Mouse (Mus musculus): ENCODE results near the gene Isyna1.

DNA sequence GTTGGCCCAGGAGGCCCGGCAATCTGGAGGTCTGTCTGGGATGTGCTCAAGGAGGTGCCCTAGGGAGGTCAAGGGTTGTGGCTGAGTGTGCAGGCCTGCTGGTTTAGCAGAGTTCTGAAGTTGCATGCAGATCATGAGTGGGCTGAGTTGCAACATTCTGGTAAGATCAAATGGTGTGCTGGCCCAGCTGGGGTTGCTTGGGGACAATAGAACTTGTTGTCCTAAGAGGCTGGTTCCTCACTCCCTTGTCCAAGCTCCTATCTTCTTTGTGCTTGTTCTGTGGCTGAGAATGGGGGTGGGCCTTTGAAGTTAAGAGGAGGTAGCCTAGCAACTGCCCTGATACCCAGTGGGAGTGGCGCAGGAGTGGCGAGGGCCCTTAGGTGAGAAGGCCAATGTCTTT is 31.4 kb upstream of the Isyna1 start:
- TF ChIP-seq POLR2A (IDR thresholded peaks at IDR 0.05; ENCODE audit: control insufficient read depth in 1 of 2, insufficient read depth in 1 of 2, low read depth in 1 of 2, low read length in 2 of 2, poor library complexity in 1 of 2) (no peak), ZNF384 (IDR thresholded peaks at IDR 0.05; ENCODE audit: low read depth, low read length) (no peak), CTCF (IDR thresholded peaks at IDR 0.05 in 2 of 3, conservative IDR thresholded peaks at IDR 0.05 in 1 of 3; ENCODE audit: control insufficient read depth in 1 of 3, insufficient read depth in 1 of 3, low read depth in 2 of 3, low read length in 3 of 3, poor library complexity in 1 of 3, severe bottlenecking in 1 of 3) (no peak), ELF1 (IDR thresholded peaks at IDR 0.05; ENCODE audit: low read depth, low read length) (no peak), TAL1 (IDR thresholded peaks at IDR 0.05; ENCODE audit: low read length) (no peak)

Data from MEL (cell line).